Mouse (Mus musculus) left cerebral cortex, adult 18-20 months (tissue): Measurements from ENCODE around the gene Lrp3. TPM values are rescaled to one million over a fixed set of nuclear protein-coding genes. Genes with fewer than 3 reads are reported as not detected.
A peak's percentile ranks its signal among the peaks of the same experiment; 100 is the strongest.

Source experiments
- DNase-seq, 2 experiments: peaks; one replicate each; pipeline ENCODE4 v3.0.0; 2021 to 2022; ENCODE audit warnings: low spot score in 2 of 2, mixed read lengths in 1 of 2
- total RNA-seq, 2 experiments: library from RNA; stranded (reverse); gene quantifications; 2 replicates each; pipeline ENCODE4 v1.2.3; 2021

The Lrp3 gene
- total RNA-seq, 2 experiments from 2014 or later: 79.8 to 83.6 TPM

DNA sequence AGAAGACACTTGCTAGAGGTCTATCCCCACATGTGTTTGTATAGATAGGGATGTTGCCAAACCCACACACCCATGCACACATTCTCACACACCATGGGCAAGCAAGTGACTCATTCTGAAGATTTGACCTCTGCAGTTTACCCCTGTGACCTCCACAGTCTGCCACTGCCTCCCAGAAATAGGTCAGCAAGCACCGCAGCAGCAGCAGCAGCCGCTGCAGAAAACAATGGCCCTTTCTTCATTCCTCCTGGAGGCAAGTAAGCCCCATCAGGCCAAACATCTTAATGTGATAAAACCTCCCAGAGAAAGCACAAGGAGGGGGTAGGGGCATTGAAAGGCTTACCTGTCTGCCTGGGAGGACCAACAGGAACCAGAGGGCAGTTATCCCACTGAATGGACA is 24.0 kb downstream of the Lrp3 start:
- no peak for DNase-seq

- DNase-seq: no peak
Measured at GRCm38 (mm10) chr7:35189699-35190098, 25.6 kb downstream of the Lrp3 start.

DNA sequence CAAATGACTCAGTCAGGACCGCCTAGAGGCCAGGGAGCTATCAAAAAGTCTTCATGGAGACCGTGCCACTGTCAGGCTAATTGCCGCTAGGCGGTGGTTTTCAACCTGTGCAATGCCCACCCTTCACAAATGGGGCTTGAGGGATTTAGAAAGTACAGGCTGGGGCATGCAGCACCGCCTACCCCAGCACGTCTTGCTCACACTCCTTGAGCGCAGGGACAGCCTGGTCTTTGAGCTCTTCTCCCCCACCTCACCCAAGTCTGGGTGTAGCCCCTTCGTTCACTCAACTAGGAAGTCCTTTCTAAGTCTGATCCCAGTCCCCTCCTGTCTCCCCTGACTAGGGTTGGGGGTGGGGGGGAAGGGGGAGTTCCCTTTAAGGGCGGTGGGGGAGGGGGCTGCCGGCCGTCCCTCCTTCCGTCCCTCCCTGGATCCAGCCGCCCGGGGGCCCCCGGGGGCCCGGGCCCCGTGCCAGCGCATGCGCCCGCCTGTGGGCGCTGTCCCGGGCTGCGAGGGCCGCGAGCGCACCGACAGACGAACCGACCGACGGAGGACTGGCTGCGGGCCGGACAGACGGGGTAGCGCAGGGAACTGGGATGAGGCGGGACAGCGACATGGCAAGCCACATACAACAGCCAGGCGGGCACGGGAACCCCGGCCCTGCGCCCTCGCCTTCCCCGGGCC is 29.3 kb downstream of the Lrp3 start, which contains the start of gene Slc7a10:
Slc7a10 (plus strand) TSS at position 497 of the 681 bp plus-strand sequence.
- DNase-seq: no peak

DNA sequence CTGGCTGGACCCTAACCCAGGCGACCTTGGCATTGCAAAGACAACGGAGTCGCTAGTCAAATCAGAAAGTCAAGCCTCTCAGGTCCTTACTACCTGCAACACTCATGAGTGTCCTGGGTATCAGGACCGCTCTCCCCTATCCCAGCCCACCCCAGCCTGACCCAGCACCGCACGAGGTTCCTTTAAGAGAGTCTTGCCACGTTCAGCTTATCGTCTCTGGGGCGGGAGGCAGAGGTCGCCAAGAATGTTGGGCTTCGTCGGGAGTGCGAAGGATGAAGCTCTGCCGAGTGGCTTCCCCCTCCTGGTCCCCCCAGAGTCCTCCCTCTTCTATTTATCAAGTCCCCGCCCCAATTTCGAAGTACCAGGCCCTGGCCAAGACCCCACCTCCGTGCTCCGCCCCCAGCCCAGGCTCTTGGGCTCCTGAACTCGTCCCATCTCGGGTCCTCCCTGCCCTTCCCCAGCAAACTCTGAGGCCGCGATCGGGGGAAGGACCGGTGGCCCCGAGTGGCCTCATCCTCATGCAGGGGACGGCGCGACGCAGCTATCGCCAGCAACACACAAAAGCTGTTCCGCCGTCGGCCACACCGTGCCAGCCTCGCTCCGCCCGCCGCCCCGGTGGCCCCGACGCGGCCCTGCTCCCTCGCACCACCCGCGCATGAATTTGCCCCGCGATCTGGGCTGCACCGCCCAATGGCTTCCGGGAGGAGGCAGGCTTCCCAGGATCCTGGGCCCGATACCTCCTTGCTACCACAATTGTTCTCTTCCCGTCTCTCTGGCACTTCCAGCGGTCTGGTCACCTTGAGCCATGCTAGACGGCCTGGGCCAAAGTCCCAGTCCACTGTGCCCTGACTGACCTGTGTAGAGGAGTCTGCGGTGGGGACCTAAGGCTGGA is 30.2 kb downstream of the Lrp3 start:
- DNase-seq: no peak

GRCm38 (mm10) chr7:35176412-35177381 is 38.6 kb downstream of the Lrp3 start:
- DNase-seq: peak in 1 of 2 experiments; percentile 47

DNA sequence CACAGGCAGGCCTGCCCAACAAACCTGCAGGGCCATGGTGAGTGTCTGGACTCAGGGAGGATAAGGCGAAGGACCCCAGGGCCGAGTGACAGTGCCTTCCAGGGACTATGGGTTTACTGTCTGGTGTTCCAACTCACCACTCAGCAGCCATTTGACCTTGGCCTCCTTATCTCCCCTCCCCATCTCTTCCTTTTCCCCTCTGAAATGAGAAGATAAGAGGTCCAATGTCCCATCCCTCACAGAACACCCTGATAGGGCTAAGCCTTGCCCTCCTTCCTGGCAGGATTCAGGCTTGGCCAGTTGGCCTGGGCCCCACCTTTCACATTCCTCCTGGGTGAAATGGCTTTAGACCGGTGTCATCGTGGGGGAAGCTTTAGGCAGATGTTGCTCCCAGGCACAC is 39.8 kb downstream of the Lrp3 start:
- DNase-seq: no peak

DNA sequence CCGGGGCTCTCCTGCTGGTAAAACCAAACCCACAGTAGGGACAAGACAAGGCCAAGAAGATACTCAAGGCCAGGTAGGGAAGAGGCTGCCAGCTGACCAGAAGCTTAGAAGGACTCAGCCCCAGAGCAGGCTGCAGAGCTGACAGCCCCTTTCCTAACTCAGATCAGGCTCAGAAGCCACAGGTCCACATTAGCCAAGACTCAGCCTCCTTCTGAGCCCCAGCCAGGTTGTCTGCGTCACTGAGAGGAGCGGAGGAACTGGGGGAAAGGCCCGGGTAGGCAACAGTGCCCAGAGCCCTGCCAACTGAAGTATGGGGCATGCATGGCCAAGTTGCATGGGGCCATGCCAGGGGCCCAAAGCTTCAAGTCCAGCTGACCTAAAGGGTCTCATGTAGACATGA is 42.8 kb downstream of the Lrp3 start:
- no peak for DNase-seq

DNA sequence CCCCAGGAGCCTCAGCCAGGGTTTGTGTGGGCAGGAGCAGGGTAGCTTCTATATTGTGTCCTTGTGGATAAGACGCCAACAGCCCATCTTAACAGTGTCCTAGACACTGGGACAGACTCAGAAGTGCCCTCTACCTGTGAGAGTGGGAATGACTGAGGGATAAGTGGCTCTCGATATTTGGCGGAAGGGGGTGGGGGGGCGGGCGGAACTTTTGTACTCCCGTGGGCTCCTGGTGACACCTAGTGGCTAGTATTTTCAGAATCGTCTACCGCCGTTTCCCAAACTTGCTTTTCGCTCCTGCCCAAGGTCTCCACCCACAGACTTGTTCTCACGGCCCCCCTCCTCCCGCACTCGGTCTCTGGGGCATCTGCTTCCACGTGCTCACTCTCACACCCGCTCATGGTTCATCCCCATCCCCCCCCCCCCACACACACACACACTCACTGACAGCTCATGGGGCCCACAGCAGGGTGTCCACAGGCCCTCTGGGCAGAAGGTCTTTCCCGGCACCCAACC is 43.4 kb downstream of the Lrp3 start:
- peak; percentile 70 to 78 for DNase-seq

- DNase-seq: peak; percentile 85 to 93
Measured at GRCm38 (mm10) chr7:35169341-35169740, 46.0 kb downstream of the Lrp3 start.

- no peak for DNase-seq
Measured at GRCm38 (mm10) chr7:35167925-35168324, 47.4 kb downstream of the Lrp3 start.

DNA sequence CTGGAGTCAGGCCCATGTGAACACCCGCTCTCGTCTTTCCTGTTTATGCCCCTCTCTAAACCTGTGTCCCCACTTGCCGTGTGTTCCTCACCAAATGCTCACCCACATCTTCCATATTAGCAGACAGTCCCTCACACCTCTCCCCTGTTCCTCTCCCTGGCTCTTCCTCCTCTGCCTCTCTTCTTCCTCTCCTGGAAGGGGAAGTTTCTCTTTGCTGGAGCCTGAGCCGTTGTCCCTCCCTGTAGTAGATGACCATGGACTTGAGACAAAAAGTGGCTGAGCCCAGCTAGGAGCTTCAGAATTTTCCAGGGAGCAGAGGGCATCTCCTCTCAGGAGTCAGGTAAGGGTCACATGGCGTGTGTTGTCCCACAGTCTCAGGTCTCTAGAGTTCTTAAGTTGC is 48.3 kb downstream of the Lrp3 start:
- no peak for DNase-seq

GRCm38 (mm10) chr7:35164131-35164530 is 51.2 kb downstream of the Lrp3 start:
- no peak for DNase-seq

GRCm38 (mm10) chr7:35163600-35163999 is 51.7 kb downstream of the Lrp3 start:
- no peak for DNase-seq

- DNase-seq: no peak
Measured at GRCm38 (mm10) chr7:35162443-35162842, 52.9 kb downstream of the Lrp3 start.

GRCm38 (mm10) chr7:35157512-35157911 is 57.8 kb downstream of the Lrp3 start:
- no peak for DNase-seq

GRCm38 (mm10) chr7:35156561-35157477 is 58.5 kb downstream of the Lrp3 start:
- DNase-seq: no peak

DNA sequence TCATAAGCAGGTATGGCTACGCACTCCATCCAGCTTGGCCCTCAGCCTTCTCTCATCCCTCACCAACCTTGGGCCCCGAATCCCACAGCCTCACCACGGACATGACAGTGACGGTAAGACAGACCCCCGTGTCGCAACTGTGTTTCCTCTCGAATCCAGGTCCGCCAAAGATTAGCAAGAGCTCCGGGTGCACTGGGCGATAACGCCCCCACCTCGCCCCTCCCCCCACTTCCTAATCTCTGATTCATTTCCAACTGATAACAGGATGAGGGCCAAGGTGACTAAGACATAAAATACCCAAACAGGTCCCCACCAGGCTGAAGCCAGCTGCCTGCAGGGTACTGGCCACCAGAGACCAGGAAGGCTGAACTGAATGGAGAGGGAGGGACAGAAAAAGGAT is 60.8 kb downstream of the Lrp3 start:
- no peak for DNase-seq

- no peak for DNase-seq
Measured at GRCm38 (mm10) chr7:35150860-35151259, 64.4 kb downstream of the Lrp3 start.
